Mouse (Mus musculus) MN1 (cell line): ENCODE data around the gene Actrt2.

Source experiments
- DNase-seq: peaks from one replicate; pipeline ENCODE4 v3.0.0-alpha.2; 2016; ENCODE audit warnings: low spot score

Actrt2 gene

DNA sequence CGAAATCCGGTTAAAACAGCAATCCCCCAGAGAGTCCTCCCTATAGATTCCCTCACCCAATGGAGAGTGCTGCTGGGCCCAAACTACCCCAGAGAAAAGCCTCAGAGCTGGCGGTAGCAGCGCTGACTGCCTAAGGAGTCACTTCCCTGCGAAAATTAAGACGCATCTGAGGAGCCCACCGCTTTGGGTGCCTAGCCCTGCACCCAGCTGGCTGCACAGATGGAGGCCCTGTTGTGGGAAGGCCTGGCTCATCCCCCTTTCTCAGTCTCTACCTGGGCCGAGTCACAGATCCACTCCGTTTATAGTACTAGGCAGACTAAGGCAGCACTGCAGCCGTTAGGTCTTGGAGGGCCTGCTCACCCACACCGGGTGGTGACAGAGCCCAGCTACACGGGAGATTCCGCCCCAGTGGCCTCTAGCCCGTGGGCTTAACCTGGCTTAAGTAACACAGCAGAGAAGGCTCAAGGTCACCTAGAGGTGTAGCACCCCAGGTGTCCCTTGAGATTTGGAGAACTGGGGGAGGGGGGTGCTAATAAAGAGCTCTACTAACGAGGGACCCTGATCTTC lies 29.3 kb downstream of the Actrt2 start:
- DNase-seq = no peak

DNA sequence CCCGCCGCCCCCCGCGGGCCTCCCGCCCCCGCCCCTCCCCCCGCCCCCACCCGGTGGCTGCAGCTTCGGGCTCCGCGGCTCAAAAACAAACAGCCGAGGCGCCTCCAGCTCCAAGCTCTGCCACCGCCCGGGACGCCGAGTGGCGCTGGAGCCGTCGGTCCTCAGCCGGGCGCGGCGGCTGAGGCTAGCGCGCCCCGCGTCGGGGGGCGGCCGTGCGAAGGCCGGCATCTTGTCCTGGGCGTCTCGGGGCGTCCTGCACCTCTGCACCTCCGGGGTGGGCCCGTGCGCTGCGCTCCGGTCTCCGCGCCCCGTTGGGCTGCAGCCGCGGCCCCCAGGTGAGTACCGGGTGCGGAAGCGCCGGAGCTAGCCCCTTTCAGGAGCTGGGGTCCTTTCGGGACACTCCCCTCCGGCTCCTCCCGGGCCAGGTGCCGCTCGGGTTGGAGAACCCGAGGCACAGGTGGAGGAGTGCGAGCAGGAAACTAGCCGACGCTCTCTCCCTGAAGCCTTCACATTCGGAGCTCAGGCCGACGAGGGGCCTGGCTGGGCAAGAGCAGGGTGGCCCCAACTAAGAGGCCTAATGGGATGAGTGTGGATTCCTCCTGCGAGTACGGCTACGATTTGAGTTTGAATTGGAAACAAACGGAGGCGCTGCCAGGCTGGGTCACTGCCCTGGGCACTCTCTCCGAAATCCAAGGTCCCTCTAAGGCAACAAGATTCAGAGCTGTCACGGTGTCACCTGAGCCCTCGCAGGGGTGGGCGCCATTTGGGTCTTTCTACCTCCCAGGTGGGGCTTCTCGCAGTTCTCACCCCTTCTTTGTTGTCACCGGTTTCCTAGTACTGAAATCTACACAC lies 30.0 kb downstream of the Actrt2 start:
- DNase-seq = no peak

- no peak for DNase-seq
Measured at GRCm38 (mm10) chr4:154636721-154637311, 30.9 kb downstream of the Actrt2 start, which contains the start of gene Prdm16. Gene Prdm16 (minus strand): TSS chr4:154636873.

DNA sequence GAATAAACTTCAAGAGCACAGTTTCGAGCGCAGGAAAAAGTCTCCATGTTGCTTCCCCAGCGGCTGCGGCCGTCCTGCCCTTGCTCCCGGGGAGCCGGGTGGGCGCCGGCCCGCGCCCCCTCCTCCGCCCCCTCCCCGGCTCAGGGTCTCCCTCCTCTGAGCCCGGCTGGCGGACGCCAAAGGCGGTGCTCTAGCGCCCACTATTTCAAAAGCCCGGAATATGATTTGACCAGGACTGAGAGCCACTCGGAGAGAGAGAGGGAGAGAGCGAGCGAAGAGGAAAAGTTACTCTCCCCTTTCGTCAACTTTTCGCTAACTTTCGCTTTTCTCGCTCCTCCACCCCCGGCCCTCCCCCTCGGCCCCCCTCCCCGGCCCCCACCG lies 31.6 kb downstream of the Actrt2 start:
- DNase-seq = no peak

DNA sequence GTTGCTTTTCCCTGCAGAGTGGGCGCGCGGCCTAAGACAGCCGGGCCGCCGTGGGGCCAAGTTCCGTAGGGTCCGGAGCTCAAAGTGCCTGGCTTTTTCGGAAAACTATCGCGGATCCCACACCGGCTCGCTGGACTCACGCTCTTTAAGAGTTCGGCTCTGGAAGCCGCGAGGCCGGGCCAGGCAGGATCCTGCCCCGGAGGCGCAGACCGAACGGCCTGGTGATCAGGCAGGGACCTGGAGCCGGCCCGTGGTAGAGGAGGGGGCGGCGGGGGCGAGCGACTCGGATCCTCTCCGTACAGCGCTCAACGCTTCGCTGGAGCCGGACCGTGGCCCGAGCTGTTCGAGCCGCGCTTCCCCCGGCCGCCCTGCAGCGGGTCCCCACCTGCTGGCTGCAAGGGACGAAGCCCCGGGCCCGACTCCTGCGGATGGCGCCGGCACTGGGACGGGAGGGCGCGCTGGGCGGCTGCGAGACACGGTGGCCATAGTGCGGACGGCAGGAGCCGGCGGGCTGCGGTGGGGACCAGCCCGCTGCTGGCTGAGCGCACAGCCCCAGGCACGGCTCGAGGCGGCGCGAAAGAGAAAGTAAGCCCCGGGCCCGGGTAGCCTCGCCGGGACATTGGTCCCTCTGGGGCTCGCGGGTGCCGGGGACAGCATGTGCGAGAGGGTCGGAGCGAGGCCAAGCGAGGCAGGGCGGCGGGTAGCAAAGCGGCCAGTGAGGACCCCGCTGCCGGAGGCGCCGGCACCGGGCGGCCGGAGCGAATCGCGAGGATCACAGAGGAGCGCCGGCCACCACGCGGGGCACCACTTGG lies 32.2 kb downstream of the Actrt2 start:
- DNase-seq = no peak

GRCm38 (mm10) chr4:154634470-154635240 lies 33.0 kb downstream of the Actrt2 start:
- DNase-seq = no peak

- DNase-seq = no peak
Measured at GRCm38 (mm10) chr4:154634001-154634400, 33.7 kb downstream of the Actrt2 start.

GRCm38 (mm10) chr4:154632800-154633764 lies 34.6 kb downstream of the Actrt2 start:
- DNase-seq = no peak

DNA sequence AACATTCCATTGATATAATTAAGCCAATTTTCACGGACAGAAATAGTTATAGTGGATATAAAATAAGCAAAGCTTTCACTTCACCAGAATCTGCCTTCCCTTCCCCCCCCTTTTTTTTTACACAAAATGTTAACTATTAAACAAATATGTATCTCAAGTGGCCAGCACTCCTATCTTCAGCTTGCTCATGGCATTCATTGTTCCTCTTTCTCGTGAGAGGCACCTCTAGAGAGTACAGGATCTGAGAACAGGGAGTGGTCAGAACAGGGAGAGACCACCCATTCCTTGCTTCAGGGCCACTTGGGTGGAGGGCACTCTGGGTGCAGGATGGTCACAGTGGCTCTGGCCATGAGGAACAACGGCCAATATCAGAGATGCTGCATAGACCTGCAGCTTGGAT lies 36.9 kb downstream of the Actrt2 start:
- no peak for DNase-seq

DNA sequence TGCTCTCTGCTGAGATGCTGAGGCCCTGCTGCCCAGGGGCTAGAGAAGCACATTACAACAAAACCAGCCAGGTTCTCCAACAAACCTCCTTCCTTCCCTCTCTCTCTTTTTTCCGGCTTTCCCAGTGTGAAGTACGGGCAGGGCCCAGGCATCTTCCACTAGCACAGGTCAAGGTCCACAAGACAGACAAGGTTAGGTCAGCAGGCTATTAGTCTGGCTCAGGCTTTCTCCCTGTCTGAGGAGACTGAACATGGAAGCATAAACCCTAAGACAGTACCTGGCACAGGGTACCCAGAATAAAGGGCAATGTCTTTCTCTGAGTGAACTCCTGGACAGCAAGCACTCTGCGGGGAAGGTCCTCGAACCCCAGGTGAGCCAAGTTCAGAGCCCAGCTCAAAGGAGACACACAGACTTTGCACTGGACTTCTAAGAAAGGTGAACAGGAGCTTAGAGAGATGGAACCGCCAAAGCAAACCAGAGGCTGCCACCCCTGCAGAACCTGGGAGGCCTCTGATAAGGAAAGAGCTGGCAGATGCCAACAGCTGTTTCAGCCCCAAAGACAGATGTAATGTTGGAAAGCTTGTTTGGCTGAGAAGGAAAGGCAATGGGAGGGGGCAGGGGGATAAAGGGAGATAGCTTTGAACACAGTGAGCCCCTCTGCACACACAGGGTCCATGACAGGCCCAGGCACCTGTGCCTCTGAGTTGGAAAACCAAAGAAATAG lies 40.1 kb downstream of the Actrt2 start:
- DNase-seq = no peak

DNA sequence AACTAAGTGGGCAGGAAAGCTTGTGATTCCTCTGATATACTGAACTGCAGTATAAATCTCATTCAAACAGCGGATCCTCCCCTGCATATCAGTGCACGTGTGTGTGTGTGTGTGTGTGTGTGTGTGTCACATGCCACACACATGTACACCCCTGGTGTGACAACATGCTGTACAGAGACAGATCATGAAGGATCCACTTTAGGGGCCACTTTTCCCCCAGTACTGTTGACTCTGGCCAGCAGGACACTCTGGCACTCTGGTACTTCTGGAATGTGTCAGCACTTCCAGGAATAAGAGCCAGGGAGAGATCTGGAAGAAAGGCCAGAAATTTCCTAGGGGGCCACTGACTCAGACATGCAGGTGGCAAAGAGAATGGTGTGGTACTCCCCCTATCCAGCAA lies 41.4 kb downstream of the Actrt2 start:
- DNase-seq = no peak

DNA sequence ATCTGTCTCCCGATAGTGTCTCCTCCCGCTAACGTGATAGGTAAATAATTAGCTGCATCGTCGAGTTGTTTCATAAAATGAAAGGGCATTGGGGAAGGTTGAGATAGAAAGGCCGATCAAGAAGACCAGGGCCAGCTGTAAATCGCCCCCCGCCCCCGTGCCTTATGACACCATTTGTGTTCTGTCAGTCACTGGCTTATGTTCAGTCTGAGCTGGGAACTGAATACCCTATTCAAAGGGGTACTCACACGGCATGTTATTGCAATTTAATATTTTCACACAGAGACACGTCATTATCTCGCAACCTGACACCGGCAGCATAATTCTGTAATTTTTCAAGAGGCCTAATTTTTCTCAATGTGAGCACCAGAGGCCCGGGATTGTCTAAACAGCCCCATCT lies 42.0 kb downstream of the Actrt2 start:
- no peak for DNase-seq

DNA sequence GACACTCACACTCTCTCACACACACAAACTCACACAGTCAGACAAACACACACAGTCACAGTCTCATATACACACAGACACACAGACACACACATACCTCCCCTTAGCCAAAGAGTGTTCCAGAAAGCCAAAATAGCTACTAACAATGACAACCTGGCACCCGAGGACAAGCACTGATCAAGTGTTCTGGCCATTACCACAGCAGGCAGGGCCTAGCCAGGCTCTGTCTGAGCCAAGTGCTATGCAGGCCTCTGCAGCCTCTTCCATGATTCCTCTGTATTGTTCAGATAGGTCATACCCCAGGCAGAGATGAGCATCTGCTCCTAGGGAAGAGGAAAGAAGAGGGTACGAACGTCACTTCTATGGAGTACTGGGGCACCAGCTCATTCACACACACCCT lies 44.4 kb downstream of the Actrt2 start:
- DNase-seq = no peak

DNA sequence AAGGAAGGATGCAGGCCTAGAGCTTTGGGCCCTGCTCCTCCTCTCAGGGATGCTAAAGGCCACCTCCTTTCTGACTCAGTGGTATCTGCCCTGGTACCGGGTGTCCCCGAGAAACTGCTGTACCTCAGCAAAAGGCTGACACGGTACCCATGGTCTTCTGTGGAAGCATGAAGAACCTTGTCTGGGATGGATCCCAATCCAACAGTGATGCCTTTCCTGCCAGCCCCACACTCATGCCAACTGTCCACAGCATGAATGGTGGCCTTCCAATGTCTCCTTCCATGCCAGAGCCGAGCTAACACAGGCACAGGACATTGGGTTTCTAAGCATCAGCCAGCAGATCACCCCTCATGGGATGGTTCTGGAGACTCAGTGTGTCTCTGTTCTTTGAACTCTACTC lies 45.1 kb downstream of the Actrt2 start:
- no peak for DNase-seq
